8 mouse cellular contexts compared by ENCODE assay signal in genomic region chr6:125095391-125096278, GRCm38 (mm10). TPM values are rescaled to one million over a fixed set of nuclear protein-coding genes. Genes with fewer than 3 reads are reported as not detected.
A peak's percentile ranks its signal among the peaks of the same experiment; 100 is the strongest.
DNase-seq lines count a peak whose midpoint lies in the region; ATAC-seq lines count a peak whose summit lies in the region.

Gene Chd4, plus strand, starts transcription at chr6:125095981.

- peaks cover 31% of the 10 kb centered on the region for H3K4me1 ChIP-seq in intestine, embryonic 16.5 days (ENCODE audit: control insufficient read depth, insufficient read depth, low read length)

- peak within 1 kb of the TSS; percentile 96 for H3K9ac ChIP-seq in intestine, embryonic 16.5 days (ENCODE audit: low read depth, low read length)

- H3K36me3 ChIP-seq in intestine, embryonic 16.5 days (ENCODE audit: control insufficient read depth, insufficient read depth, low read length), result peaks cover 2% of the 10 kb centered on the region; the same call in 1 of the 2 replicates

- peak within 1 kb of the TSS; percentile 94 for H3K4me2 ChIP-seq in intestine, embryonic 16.5 days (ENCODE audit: low read depth, low read length)

- peak; percentile 94 for DNase-seq in adrenal gland, adult 8-10 months
- DNase-seq in embryo, embryonic 11.5 days (ENCODE audit: low read depth, low spot score), result peak; percentile 87
- peak; percentile 89 to 97 for DNase-seq in gastrocnemius, postnatal 4 days (ENCODE audit: low spot score in 2 of 2)
- DNase-seq in left cerebral cortex, postnatal 25 days (ENCODE audit: low spot score in 2 of 2), result peak; percentile 92 to 96
- DNase-seq in mesoderm, embryonic 11.5 days (ENCODE audit: low read depth, low spot score), result peak; percentile 90
- peak; percentile 95 to 96 for DNase-seq in right cerebral cortex, postnatal 36 days (ENCODE audit: low spot score in 2 of 2)
- DNase-seq in urinary bladder, postnatal 4 days (ENCODE audit: low spot score in 2 of 2), result peak; percentile 93 to 95

- WGBS in intestine, embryonic 16.5 days, result 2% methylated on average over 45 of the region's 45 CpGs

- peak within 1 kb of the TSS; percentile 98 for H3K4me3 ChIP-seq in intestine, embryonic 16.5 days (ENCODE audit: low read length)

- intact Hi-C loops in left cerebral cortex, postnatal 25 days (cut with DNase I), result loop anchor here (5.0 kb wide), 1 partner anchor 178 kb away; no protein-coding TSS in a partner anchor

- no peaks in the 10 kb centered on the region for H3K9me3 ChIP-seq in intestine, embryonic 16.5 days (ENCODE audit: control insufficient read depth, low read length)

- peak; percentile 77 for ATAC-seq in intestine, embryonic 16.5 days

- H3K27ac ChIP-seq in intestine, embryonic 16.5 days (ENCODE audit: low read length), result peak within 1 kb of the TSS; percentile 97

- no peaks in the 10 kb centered on the region for H3K27me3 ChIP-seq in intestine, embryonic 16.5 days (replicated peaks; ENCODE audit: control insufficient read depth, insufficient read depth, low read length)

RNA-seq across cellular contexts. Expression of gene Chd4, which starts in this region (rescaled TPM):
- total RNA-seq in adrenal gland, adult 8-10 months (2022), result 100 to 1,000 TPM; 140 to 272 (median 202) TPM
- 100 to 1,000 TPM; 160 to 164 TPM for total RNA-seq in gastrocnemius, postnatal 4 days (2021)
- 41.3 and 44.8 TPM in 2 replicates for polyA plus RNA-seq in intestine, embryonic 16.5 days (2015; fragmentation: Nextera tagmentation; extraction: Ambion mirVana)
- 100 to 1,000 TPM; 154 to 161 TPM for total RNA-seq in left cerebral cortex, postnatal 25 days (2021)

Comparison
In these comparisons a context has a peak if more than half of its experiments do, and no peak if none do; other contexts are left out.
1. Peak in every context shown above with its lines: DNase-seq, ATAC-seq, H3K4me3 ChIP-seq and H3K27ac ChIP-seq.